Mouse (Mus musculus) midbrain, embryonic 12.5 days (tissue): ENCODE data around the gene Ubr1. TPM values are rescaled to one million over a fixed set of nuclear protein-coding genes. Genes with fewer than 3 reads are reported as not detected.

Source experiments
- ATAC-seq: fragments of 200-750 bp; cut with Nextera tagmentation; 2 replicates; pipeline ENCODE4 v1.8.0; 2017; ENCODE audit warnings: low read depth, moderate TSS enrichment, moderate library complexity; ENCODE audit not compliant: low FRiP score
- H3K27ac ChIP-seq: fragments of 300-500 bp; sonication (generic); replicated peaks from 2 replicates; pipeline ENCODE4 v1.5.1; 2016; ENCODE audit warnings: mild to moderate bottlenecking
- H3K27me3 ChIP-seq: fragments of 300-500 bp; sonication (generic); 2 replicates; pipeline ENCODE4 v1.6.1; 2016; ENCODE audit warnings: mild to moderate bottlenecking
- H3K36me3 ChIP-seq: fragments of 300-500 bp; sonication (generic); 2 replicates; pipeline ENCODE4 v1.6.1; 2016
- H3K4me1 ChIP-seq: fragments of 300-500 bp; sonication (generic); 2 replicates; pipeline ENCODE4 v1.6.1; 2016
- H3K4me2 ChIP-seq: fragments of 300-500 bp; sonication (generic); replicated peaks from 2 replicates; pipeline ENCODE4 v1.6.1; 2016; ENCODE audit warnings: mild to moderate bottlenecking, moderate library complexity
- H3K4me3 ChIP-seq: fragments of 300-500 bp; sonication (generic); 2 replicates; pipeline ENCODE4 v1.5.1; 2016; ENCODE audit warnings: mild to moderate bottlenecking
- H3K9ac ChIP-seq: fragments of 300-500 bp; sonication (generic); replicated peaks from 2 replicates; pipeline ENCODE4 v1.6.1; 2016; ENCODE audit warnings: mild to moderate bottlenecking, moderate library complexity
- H3K9me3 ChIP-seq: fragments of 300-500 bp; sonication (generic); 2 replicates; pipeline ENCODE4 v1.6.1; 2016; ENCODE audit warnings: mild to moderate bottlenecking
- WGBS: fragments of 180-500 bp; shearing (Covaris S2); methylation state at CpG from one replicate; pipeline ENCODE4 v1.1.7; 2016; 5-methylcytosine and 5-hydroxymethylcytosine counted together
- polyA plus RNA-seq: library from polyadenylated mRNA; unstranded; fragments of >200 nt; fragmentation: Nextera tagmentation; extraction: Ambion mirVana; gene quantifications from 2 replicates; pipeline ENCODE4 v1.2.1, GENCODE M21; 2016

The Ubr1 gene
- polyA plus RNA-seq, result 34.1 and 34.4 TPM in 2 replicates

DNA sequence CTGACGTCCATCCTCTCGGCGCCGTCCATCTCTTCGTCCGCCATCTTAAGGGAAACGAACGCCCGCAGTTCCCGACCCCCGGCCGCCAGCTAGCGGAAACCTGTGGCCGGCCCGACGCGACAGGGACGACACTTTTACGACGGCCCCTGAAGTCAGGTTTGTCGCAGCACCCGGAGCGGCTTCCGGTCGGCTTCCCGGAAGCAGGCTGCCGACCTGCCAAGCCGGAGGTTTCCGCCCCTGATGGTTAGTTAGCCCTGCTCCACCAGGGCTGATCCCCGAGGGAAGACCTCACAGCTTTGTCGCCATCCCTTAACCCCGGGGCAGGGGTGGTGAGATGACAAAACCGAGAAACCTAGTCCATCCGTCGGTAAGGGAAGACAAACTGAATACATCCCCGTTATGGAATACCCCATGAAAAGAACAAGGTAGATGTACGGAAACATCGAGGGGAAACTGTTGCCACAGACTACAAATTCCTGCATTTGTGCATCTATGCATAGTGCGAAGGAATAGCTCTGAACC is at the start of gene Ubr1:
TSS of gene Ubr1 (minus strand) at position 157 of the 522 bp plus-strand sequence.
- no peaks in the 10 kb centered on the region for H3K9me3 ChIP-seq
- peak; percentile 82 for ATAC-seq
- H3K36me3 ChIP-seq, result 0 out of 2 replicates have a peak, but pooled peaks cover 3% of the 10 kb centered on the region
- peak within 1 kb of the TSS; percentile 83 for H3K27ac ChIP-seq
- peak within 1 kb of the TSS; percentile 82 for H3K4me3 ChIP-seq
- H3K27me3 ChIP-seq, result peaks cover 4% of the 10 kb centered on the region; the same call in 1 of the 2 replicates
- H3K9ac ChIP-seq, result peak within 1 kb of the TSS; percentile 89
- H3K4me2 ChIP-seq, result peak within 1 kb of the TSS; percentile 65
- WGBS, result under 1% methylated on average over 39 of the region's 39 CpGs
- H3K4me1 ChIP-seq, result peaks cover 18% of the 10 kb centered on the region

- Histone ChIP-seq H3K4me3 (no peak overlapping the region), H3K9ac (no peak overlapping the region), H3K27me3 (no peaks in the 10 kb centered on the region), H3K4me2 (no peak overlapping the region), H3K4me1 (no peaks in the 10 kb centered on the region), H3K36me3 (peaks cover 34% of the 10 kb centered on the region), H3K27ac (no peak overlapping the region), H3K9me3 (no peaks in the 10 kb centered on the region; the same call in 1 of the 2 replicates)
- no peak for ATAC-seq
- WGBS, result 100% methylated on average over 1 of the region's 1 CpGs
Measured at GRCm38 (mm10) chr2:121017151-121017550, 46.6 kb upstream of the Ubr1 start.

- Histone ChIP-seq H3K4me2 (no peak overlapping the region), H3K27ac (no peak overlapping the region), H3K36me3 (peaks cover 43% of the 10 kb centered on the region), H3K4me3 (no peak overlapping the region), H3K9me3 (no peaks in the 10 kb centered on the region; the same call in 1 of the 2 replicates), H3K27me3 (no peaks in the 10 kb centered on the region), H3K9ac (no peak overlapping the region), H3K4me1 (no peaks in the 10 kb centered on the region)
- no peak for ATAC-seq
- 89% methylated on average over 9 of the region's 9 CpGs for WGBS
Measured at GRCm38 (mm10) chr2:121016226-121016625, 45.7 kb upstream of the Ubr1 start.

GRCm38 (mm10) chr2:121015507-121015906 is 45.0 kb upstream of the Ubr1 start:
- peaks cover 45% of the 10 kb centered on the region for H3K36me3 ChIP-seq
- H3K9me3 ChIP-seq, result no peaks in the 10 kb centered on the region; the same call in 1 of the 2 replicates
- no peaks in the 10 kb centered on the region for H3K4me1 ChIP-seq
- 81% methylated on average over 2 of the region's 2 CpGs for WGBS
- H3K4me3 ChIP-seq, result no peak overlapping the region
- ATAC-seq, result no peak
- no peak overlapping the region for H3K27ac ChIP-seq
- no peak overlapping the region for H3K4me2 ChIP-seq
- H3K27me3 ChIP-seq, result no peaks in the 10 kb centered on the region
- H3K9ac ChIP-seq, result no peak overlapping the region

- WGBS, result 87% methylated on average over 9 of the region's 9 CpGs
- H3K36me3 ChIP-seq, result peaks cover 42% of the 10 kb centered on the region
- H3K4me3 ChIP-seq, result no peak overlapping the region
- peaks cover 9% of the 10 kb centered on the region for H3K4me1 ChIP-seq
- no peak overlapping the region for H3K9ac ChIP-seq
- no peak overlapping the region for H3K4me2 ChIP-seq
- H3K27ac ChIP-seq, result no peak overlapping the region
- H3K9me3 ChIP-seq, result no peaks in the 10 kb centered on the region; the same call in 1 of the 2 replicates
- H3K27me3 ChIP-seq, result no peaks in the 10 kb centered on the region
- no peak for ATAC-seq
Measured at GRCm38 (mm10) chr2:121012676-121013075, 42.2 kb upstream of the Ubr1 start.

GRCm38 (mm10) chr2:121009071-121009677 is 38.7 kb upstream of the Ubr1 start:
- 23% methylated on average over 5 of the region's 5 CpGs for WGBS
- peak overlapping the region; percentile 81 for H3K9ac ChIP-seq
- ATAC-seq, result no peak

DNA sequence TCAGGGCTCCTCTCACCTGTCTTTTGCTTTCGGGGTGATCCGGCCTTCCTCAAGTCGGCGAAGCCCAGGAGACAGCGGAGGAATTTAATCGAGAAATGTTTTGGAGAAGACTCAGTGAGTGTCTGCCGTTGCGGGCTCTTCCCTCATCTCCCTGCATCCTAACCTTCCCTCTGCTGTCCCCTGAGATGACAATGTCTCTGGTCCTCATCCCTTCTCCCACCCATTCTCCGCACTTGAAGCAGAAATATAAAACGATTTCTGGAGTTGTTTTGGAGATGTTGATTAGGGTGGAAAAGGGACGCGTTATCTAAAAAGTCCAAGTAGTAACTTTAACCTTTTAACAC is 38.1 kb upstream of the Ubr1 start:
- H3K9ac ChIP-seq, result peak overlapping the region; percentile 81
- peak overlapping the region; percentile 69 for H3K4me3 ChIP-seq
- ATAC-seq, result no peak
- H3K27ac ChIP-seq, result peak overlapping the region; percentile 47; the same call in 1 of the 2 replicates
- peaks cover 9% of the 10 kb centered on the region for H3K4me1 ChIP-seq
- H3K9me3 ChIP-seq, result no peaks in the 10 kb centered on the region
- no peaks in the 10 kb centered on the region for H3K27me3 ChIP-seq
- 2% methylated on average over 12 of the region's 12 CpGs for WGBS
- H3K36me3 ChIP-seq, result peaks cover 22% of the 10 kb centered on the region
- peak overlapping the region; percentile 87 for H3K4me2 ChIP-seq

More at GRCm38 (mm10) chr2:121009071-121009677, 38.7 kb upstream of the Ubr1 start:
- H3K4me2 ChIP-seq, result peak overlapping the region; percentile 87
- peaks cover 9% of the 10 kb centered on the region for H3K4me1 ChIP-seq
- no peaks in the 10 kb centered on the region for H3K27me3 ChIP-seq
- peak overlapping the region; percentile 69 for H3K4me3 ChIP-seq
- H3K27ac ChIP-seq, result no peak overlapping the region
- H3K9me3 ChIP-seq, result no peaks in the 10 kb centered on the region
- peaks cover 25% of the 10 kb centered on the region for H3K36me3 ChIP-seq

GRCm38 (mm10) chr2:121007925-121008663 is 37.6 kb upstream of the Ubr1 start, which contains the start of gene Ccndbp1:
Gene Ccndbp1 (plus strand): TSS chr2:121008403.
- H3K27ac ChIP-seq, result peak within 1 kb of the TSS; percentile 47
- no peaks in the 10 kb centered on the region for H3K9me3 ChIP-seq
- WGBS, result 2% methylated on average over 34 of the region's 34 CpGs
- peak; percentile 96 for ATAC-seq
- peak within 1 kb of the TSS; percentile 87 for H3K4me2 ChIP-seq
- peaks cover 9% of the 10 kb centered on the region for H3K4me1 ChIP-seq
- H3K4me3 ChIP-seq, result peak within 1 kb of the TSS; percentile 69
- H3K27me3 ChIP-seq, result no peaks in the 10 kb centered on the region
- H3K9ac ChIP-seq, result peak within 1 kb of the TSS; percentile 81
- H3K36me3 ChIP-seq, result peaks cover 20% of the 10 kb centered on the region

GRCm38 (mm10) chr2:121006986-121007385 is 36.5 kb upstream of the Ubr1 start:
- WGBS, result 92% methylated on average over 1 of the region's 1 CpGs
- H3K27ac ChIP-seq, result no peak overlapping the region
- H3K36me3 ChIP-seq, result peaks cover 10% of the 10 kb centered on the region
- H3K4me3 ChIP-seq, result no peak overlapping the region
- no peak overlapping the region for H3K4me2 ChIP-seq
- no peak for ATAC-seq
- no peaks in the 10 kb centered on the region for H3K27me3 ChIP-seq
- H3K9ac ChIP-seq, result no peak overlapping the region
- H3K9me3 ChIP-seq, result no peaks in the 10 kb centered on the region
- peaks cover 9% of the 10 kb centered on the region for H3K4me1 ChIP-seq

- ATAC-seq, result no peak
- Histone ChIP-seq H3K27me3 (no peaks in the 10 kb centered on the region), H3K9me3 (no peaks in the 10 kb centered on the region), H3K4me3 (no peak overlapping the region), H3K27ac (no peak overlapping the region), H3K9ac (no peak overlapping the region), H3K4me1 (peaks cover 6% of the 10 kb centered on the region), H3K4me2 (no peak overlapping the region), H3K36me3 (no peaks in the 10 kb centered on the region)
- WGBS, result 83% methylated on average over 7 of the region's 7 CpGs
Measured at GRCm38 (mm10) chr2:121004018-121004811, 33.7 kb upstream of the Ubr1 start.

DNA sequence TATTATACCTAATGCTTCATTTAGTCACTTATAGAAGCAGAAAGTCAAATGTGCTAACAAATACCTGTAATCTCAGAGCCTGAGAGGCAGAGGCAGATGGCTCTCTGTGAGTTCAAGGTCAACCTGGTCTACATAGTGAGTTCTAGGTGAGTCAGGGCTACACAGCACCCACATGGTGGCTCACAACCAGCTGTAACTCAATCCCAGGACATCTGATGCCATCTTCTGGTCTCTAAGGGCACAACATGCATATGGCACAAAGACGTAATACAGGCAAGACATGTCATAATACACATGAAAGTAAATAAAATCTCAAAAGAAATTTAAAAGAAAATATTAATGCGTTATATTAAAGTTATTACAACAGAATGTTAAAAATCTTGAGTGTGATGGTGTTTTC is 33.1 kb upstream of the Ubr1 start:
- H3K4me1 ChIP-seq, result peaks cover under 1% of the 10 kb centered on the region; the same call in 1 of the 2 replicates

More for the DNA sequence above, 33.1 kb upstream of the Ubr1 start:
- H3K4me3 ChIP-seq, result no peak overlapping the region
- H3K4me2 ChIP-seq, result no peak overlapping the region
- H3K9me3 ChIP-seq, result no peaks in the 10 kb centered on the region
- no peak overlapping the region for H3K9ac ChIP-seq
- 58% methylated on average over 2 of the region's 2 CpGs for WGBS
- no peak overlapping the region for H3K27ac ChIP-seq
- no peaks in the 10 kb centered on the region for H3K27me3 ChIP-seq
- no peak for ATAC-seq
- H3K36me3 ChIP-seq, result no peaks in the 10 kb centered on the region
